Mouse (Mus musculus) kidney, postnatal 36 days (tissue): ENCODE measurements around the gene Cbr4.

Source experiments
- DNase-seq, 2 experiments: peaks; one replicate each; pipeline ENCODE4 v3.0.0; 2021 to 2022; ENCODE audit warnings: mixed read lengths in 2 of 2

Gene Cbr4

GRCm38 (mm10) chr8:61487597-61488156, at the start of gene Cbr4:
Cbr4 (plus strand) TSS chr8:61487734.
- DNase-seq: peak; percentile 91 to 96

GRCm38 (mm10) chr8:61442988-61443387, 44.5 kb upstream of the Cbr4 start:
- no peak for DNase-seq

DNA sequence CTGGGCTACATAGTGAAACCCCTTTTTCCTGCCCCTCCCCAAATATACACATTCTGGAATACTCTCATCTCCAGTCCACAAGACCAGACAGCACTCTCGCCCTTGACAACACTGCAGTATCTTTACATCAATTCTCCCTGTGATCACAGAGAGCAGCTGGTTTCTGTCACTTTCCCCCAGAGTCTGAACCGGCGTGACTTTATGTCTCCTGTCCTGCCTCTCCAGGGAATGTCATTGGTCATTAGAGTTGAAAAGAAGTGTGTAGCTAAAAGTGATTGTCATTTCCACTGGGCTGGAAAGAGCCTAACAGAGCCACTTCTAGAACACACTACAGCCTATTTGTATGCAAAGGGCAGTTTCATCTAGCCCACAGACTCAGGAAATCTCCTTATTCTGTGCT, 43.2 kb upstream of the Cbr4 start:
- no peak for DNase-seq

DNA sequence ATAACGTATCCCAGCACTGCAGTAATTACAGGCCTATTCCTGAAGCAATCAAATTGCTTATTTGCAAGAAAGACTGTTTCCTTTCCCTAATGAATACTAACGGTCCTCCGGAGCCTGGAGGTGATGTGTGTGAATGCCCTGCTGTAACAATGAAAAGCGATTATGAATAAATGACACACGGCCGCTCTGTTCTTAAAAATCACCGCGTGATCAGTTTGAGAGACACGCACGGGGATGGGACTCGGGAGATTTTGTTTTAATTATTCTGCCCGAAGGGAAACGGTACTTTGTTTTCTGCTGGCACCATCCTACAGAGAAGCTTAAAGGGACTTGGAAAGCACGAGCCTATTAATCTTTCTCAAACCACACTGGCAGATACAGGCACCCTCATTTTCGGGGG, 41.2 kb upstream of the Cbr4 start:
- no peak for DNase-seq

- no peak for DNase-seq
These were observed 39.4 kb upstream of the Cbr4 start for GRCm38 (mm10) chr8:61448100-61448499.

DNA sequence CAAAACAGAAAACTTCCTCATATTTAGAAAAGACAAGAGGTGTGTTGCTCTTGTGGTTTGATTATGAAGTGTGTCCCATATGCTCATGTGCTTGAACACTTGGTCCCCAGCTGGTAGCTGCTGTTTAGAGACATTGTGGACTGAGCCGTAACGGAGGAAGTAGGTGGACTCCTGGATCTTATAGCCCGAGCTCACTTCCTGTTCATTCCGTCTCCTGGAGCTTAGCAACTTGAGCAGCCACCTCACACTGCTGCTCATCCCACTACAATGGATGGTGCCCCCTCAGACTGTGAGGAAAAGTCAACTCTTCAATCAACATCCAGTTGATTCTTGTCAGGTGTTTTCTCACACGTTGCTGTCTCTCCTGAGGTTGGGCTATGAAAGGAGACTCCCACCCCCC, 38.7 kb upstream of the Cbr4 start:
- DNase-seq: no peak

DNA sequence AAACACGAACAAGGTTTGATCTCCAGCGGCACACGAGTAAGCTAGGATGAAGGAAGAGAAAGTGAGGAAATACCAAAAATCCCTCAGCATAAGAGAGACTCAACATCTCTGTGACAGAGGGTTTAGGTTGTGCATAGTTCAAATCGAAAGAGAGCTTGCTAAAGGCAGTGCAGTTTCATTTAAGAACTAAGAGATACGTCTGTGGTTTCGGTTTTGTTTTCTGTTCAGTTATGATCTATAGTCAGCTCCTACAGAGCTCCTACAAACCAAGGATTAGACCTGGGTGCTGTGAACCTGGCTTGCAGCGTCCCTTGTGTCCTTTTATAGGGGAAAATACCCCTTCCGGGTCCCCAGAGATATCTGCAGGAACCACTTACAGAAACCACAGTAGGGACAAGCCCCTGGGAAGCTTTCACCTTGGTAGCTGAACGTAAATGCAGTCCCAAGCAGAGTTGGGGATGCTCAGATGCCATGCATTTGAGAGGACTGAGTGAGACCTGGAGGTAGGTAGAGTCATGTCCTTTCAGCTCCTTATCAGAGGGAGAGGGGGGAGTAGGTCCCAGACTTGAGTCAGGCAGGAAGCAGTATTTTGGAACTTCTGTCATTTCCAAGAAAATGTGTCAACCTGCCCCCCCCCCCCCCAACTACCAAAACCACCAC, 36.5 kb upstream of the Cbr4 start:
- DNase-seq: no peak

DNA sequence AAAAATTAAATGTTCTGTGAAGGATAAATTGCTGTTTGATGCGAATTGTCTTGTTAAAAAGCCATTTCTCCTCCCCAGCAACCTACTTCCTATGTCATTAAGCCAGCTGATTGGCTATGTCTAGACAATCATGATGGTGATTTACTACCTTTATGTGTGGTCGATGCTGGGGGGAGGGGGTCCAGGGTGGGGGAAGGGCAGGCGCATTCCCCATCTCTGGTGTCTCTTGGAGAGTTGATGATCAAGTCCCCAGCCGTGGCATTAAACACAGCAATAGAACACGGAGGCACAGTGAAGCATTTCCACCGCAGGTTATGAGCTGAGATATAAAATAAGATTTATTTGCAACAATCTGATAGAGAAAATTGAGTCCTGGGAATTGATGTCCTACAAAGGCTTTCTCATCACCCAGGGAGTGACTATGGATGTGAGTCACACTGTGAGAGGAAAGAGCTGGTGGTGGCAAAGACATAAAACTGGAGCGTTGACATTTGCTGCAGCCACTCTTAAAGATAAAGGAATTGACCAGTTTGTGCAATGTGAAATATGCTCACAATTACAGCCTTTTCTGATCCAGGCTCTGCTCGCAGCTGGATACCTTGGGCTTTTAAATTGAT, 35.7 kb upstream of the Cbr4 start:
- DNase-seq: no peak

DNA sequence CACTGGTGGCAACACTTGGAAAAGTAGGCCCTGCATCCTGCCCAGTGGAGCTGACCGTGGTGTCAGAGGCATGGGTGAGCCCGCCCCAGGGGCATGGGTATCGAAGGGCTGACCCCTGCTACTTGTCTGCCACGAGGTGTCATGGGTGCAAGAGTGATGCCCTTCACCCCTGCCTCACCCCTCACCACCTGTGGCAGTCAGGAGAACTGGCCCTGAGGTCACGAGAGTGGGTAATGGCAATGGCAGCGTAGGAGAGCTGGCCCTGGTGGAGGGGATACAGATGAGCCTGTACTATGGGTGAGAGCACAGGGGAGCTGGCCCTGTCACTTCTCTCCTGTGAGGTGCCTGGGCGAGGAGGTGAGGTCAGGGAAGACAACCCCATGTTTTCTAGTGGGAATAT, 27.8 kb upstream of the Cbr4 start:
- no peak for DNase-seq

GRCm38 (mm10) chr8:61462221-61462620, 25.3 kb upstream of the Cbr4 start:
- no peak for DNase-seq

- no peak for DNase-seq
These were observed 23.1 kb upstream of the Cbr4 start for GRCm38 (mm10) chr8:61464393-61464792.

DNA sequence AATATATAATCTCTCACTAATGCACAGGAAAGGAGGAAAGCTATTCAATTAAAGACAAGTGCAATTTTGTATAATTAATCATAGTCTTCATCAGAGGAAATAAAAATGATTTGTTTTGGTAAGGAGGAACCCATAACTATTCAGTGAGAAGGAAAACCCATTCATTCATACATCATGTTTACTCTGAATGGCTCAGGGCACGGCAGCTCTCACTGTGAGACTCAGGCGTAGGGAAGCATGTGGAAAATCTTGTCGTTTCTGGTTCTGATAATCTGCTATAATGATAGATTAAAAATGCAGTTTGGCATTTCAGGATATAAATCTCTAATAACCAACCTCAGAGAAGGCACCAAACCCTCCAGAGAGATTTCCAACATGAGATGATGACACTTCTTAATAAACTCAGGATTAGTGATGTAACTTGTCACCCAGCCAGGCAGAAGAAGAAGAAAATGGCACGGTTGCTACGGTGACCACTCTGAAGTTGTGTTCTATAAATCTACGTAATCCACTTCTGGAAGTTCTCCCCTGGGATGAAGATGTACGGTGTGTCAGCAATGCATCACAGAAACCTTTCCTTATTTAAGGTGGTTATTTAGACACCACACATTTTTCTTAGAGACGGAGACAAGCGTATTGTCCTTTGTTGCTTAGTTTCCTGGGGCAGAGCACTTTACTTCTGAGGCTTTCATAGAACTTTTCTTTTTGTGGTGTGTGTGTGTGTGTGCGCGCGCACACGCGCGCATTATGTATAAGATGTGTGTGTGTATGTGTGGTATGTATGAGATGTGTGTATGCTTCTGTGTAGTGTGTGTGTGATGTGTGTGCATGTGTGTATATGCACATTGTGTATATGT, 20.6 kb upstream of the Cbr4 start:
- DNase-seq: no peak

- no peak for DNase-seq
These were observed 20.1 kb upstream of the Cbr4 start for GRCm38 (mm10) chr8:61467553-61467815.

DNA sequence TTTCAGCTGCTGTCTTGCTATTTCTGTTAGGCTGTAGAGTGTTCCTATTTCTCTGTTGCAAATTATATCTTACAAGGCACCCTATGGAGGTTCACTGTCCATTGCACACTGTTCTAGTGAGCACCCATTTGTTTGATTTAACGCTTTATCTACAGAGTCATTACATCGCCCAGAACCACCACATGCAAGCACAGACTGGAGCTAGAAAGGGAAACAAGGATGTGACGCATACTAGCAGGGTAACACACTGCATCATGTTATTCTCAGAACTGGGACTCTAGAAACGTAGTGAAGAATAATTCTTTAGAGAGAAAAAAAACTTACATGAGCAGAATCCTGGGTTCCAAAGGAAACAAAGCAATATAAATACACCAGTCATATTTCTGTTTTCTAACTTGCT, 17.3 kb upstream of the Cbr4 start:
- no peak for DNase-seq

DNA sequence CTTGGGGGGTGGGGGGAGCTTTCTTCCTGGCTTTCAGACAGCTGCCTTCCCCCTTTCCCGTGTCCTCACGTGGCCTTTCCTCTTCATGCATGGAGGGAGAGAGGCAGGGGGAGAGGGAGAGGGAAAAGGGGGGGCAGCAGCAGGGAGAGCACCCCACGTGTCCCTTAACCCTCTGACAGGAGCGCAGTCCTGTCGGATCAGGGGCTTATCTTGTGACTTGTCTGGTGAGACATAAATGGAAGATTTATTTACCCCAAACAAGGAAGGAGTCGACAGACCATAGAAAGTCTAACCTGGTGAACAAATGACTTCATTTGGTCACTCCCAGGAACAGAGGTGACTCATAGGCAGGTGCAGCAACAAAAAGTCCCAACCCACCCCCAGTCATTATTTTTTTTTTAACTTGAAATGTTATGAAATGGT, 12.3 kb upstream of the Cbr4 start:
- DNase-seq: peak; percentile 19 to 30

DNA sequence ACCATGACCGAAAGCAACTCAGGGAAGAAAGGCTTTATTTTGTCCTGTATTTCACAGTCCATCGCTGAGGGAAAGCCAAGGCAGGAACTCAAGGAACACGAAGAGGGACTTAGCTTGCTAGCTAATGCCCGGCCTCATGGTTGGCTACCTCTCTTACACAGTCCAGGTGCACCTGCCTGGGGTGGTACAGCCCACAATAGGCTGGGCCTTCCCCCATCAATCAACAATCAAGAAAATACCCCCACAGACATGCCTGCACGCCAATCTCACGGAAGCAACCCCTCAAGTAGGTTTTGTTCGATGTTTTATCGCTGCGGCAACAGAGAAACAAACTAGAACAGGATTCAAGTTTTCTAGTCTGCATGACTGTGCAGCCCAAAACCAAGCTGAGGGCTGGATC, 11.4 kb upstream of the Cbr4 start:
- DNase-seq: no peak

DNA sequence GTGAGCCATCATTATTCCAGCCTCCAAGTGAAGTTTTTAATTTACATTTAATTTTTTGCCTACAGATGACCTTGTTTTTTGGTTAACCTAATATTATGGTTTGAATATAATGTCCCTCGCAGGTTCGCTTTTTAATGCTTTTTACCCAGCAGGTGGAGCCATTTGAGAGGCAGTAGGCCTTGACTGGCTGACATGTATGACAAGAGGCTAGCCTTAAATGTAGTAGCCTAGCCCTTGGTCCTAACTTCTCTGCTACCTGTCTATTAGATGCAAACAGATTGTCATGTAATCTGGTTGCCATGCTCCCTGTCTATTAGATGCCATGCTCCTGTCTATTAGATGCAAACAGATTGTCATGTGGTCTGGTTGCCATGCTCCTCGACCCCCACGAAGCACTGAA, 9.4 kb upstream of the Cbr4 start:
- DNase-seq: no peak

- no peak for DNase-seq
These were observed 8.7 kb upstream of the Cbr4 start for GRCm38 (mm10) chr8:61478793-61479192.

DNA sequence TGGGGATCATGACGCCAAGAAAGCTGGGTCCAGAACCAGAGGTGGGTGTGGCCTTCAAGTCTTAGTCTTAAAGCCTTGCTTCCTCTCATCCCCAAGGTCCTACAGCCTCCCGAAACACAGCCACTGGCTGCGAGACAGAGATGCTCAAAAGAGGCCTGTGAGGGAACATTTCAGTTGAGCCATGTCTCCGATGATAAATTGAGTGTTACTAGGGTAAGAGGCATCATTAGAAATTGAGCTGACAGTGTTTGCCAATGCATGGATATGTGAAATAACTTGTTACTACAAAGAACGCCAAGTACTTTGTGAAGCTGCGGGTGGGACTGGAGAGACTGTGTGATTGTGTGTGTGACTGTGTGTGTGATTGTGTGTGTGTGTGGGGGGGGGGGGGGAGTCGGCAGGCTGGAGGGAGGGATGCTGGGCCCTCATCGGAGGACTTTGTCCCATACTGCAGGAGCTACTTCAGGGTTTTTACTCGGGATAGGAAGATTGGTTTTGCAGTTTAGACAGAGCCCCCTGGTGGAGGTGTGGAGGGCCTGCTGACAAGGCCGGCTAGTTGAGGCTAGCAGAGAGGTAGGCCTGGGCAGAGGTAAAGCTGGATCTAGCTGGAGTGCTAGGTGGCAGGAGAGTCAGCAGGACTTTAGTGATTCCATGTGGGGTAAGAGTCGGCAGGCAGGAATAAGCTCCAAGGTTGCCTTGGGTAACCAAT, 7.9 kb upstream of the Cbr4 start:
- DNase-seq: peak; percentile 77 to 83

GRCm38 (mm10) chr8:61480260-61480967, 7.1 kb upstream of the Cbr4 start:
- no peak for DNase-seq

- DNase-seq: no peak
These were observed 508 bp upstream of the Cbr4 start for GRCm38 (mm10) chr8:61486923-61487529.

DNA sequence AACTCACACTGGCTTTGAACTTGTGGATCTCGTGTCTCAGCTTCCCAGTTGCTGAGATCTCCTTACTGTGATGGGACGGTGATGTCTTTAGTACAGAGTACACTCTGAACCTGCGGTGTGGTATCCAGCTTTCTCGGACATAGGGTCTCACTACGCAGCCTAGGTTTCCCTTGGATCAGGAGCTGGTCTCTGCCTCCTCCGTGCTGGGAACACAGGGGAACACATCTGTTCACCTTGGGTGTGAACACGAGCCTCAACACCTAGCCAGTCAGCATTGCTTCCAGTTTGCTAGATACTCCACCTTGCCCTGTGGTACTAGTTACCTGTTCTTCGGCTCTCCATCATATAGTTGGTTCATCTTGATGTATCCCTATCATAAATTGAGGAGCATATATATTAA, 1.1 kb downstream of the Cbr4 start:
- no peak for DNase-seq
